Mouse (Mus musculus): ENCODE results near the gene Zfp933. TPM values are rescaled to one million over a fixed set of nuclear protein-coding genes. Genes with fewer than 3 reads are reported as not detected.
"Not testable (repeated sequence)": the region's sequence is repeated elsewhere in the genome, so short reads cannot be mapped to it uniquely, and the experiment has no call there.

The Zfp933 gene
- polyA plus RNA-seq, 1 experiment from 2014 or later: 4.8 TPM

GRCm38 (mm10) chr4:147866056-147866455, 17.9 kb upstream of the Zfp933 start:
- no peak for DNase-seq (ENCODE audit: low spot score)
- Histone ChIP-seq H3K27me3 (replicated peaks; ENCODE audit: insufficient read depth, low read length) (no peaks in the 10 kb centered on the region), H3K9ac (replicated peaks; ENCODE audit: low read depth) (no peak overlapping the region), H3K4me2 (replicated peaks; ENCODE audit: low read depth, low read length) (no peak overlapping the region), H3K27ac (ENCODE audit: low read length) (no peak overlapping the region), H3K4me3 (ENCODE audit: low read depth, low read length) (no peak overlapping the region), H3K36me3 (ENCODE audit: insufficient read depth, low read length) (peaks cover 17% of the 10 kb centered on the region), H3K4me1 (ENCODE audit: insufficient read depth, low read depth, low read length) (peaks cover 9% of the 10 kb centered on the region), H3K9me3 (ENCODE audit: low read length) (no peaks in the 10 kb centered on the region)
- ATAC-seq: no peak
- TF ChIP-seq CTCF (IDR thresholded peaks at IDR 0.05): no peak
- TF ChIP-seq EP300 (IDR thresholded peaks at IDR 0.05): no peak
- 99% methylated on average over 9 of the region's 9 CpGs for WGBS

- Histone ChIP-seq H3K4me3 (ENCODE audit: low read depth, low read length) (no peak overlapping the region), H3K36me3 (ENCODE audit: insufficient read depth, low read length) (peaks cover 20% of the 10 kb centered on the region)
- 93% methylated on average over 6 of the region's 6 CpGs for WGBS
Measured at GRCm38 (mm10) chr4:147865651-147866050, 17.5 kb upstream of the Zfp933 start.

DNA sequence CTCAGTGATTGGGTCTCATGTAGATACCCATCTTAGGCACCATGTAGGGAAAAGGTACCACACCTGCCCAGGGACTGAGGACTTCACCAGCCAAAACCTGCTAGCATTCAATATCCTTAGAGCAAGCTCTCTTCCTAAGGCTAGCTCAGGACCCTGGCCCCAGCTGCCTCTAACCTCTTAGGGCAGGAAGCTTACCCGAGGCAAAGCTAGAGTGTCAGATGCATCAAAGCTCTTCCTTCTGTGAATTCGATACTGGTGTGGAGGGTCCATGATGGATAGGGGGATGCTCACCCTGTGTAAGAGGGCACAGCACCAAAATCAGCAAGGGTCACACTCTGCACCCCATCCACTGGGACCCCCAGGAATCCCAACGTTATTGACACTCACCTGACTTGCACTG, 13.9 kb upstream of the Zfp933 start:
- Histone ChIP-seq H3K4me2 (replicated peaks; ENCODE audit: low read depth, low read length) (no peak overlapping the region), H3K9ac (replicated peaks; ENCODE audit: low read depth) (no peak overlapping the region), H3K9me3 (ENCODE audit: low read length) (no peaks in the 10 kb centered on the region), H3K36me3 (ENCODE audit: insufficient read depth, low read length) (peaks cover 20% of the 10 kb centered on the region), H3K27me3 (replicated peaks; ENCODE audit: insufficient read depth, low read length) (no peaks in the 10 kb centered on the region), H3K4me1 (ENCODE audit: insufficient read depth, low read depth, low read length) (no peaks in the 10 kb centered on the region), H3K4me3 (ENCODE audit: low read depth, low read length) (no peak overlapping the region), H3K27ac (ENCODE audit: low read length) (no peak overlapping the region)
- ATAC-seq (no peak), DNase-seq (ENCODE audit: low spot score) (no peak)
- WGBS: 82% methylated on average over 3 of the region's 3 CpGs
- TF ChIP-seq EP300 (IDR thresholded peaks at IDR 0.05) (no peak), CTCF (IDR thresholded peaks at IDR 0.05) (no peak)

More at GRCm38 (mm10) chr4:147865651-147866050, 17.5 kb upstream of the Zfp933 start:
- peaks cover 9% of the 10 kb centered on the region for H3K4me1 ChIP-seq (ENCODE audit: insufficient read depth, low read depth, low read length)
- no peak overlapping the region for H3K4me2 ChIP-seq (replicated peaks; ENCODE audit: low read depth, low read length)
- H3K9ac ChIP-seq (replicated peaks; ENCODE audit: low read depth): no peak overlapping the region
- H3K27ac ChIP-seq (ENCODE audit: low read length): no peak overlapping the region
- ATAC-seq (no peak), DNase-seq (ENCODE audit: low spot score) (no peak)
- TF ChIP-seq EP300 (IDR thresholded peaks at IDR 0.05): no peak
- no peak for TF ChIP-seq CTCF (IDR thresholded peaks at IDR 0.05)
- no peaks in the 10 kb centered on the region for H3K9me3 ChIP-seq (ENCODE audit: low read length)
- H3K27me3 ChIP-seq (replicated peaks; ENCODE audit: insufficient read depth, low read length): no peaks in the 10 kb centered on the region

- 85% methylated on average over 2 of the region's 2 CpGs for WGBS
- Histone ChIP-seq H3K27me3 (replicated peaks; ENCODE audit: insufficient read depth, low read length) (no peaks in the 10 kb centered on the region), H3K9ac (replicated peaks; ENCODE audit: low read depth) (no peak overlapping the region), H3K36me3 (ENCODE audit: insufficient read depth, low read length) (no peaks in the 10 kb centered on the region), H3K27ac (ENCODE audit: low read length) (no peak overlapping the region), H3K9me3 (ENCODE audit: low read length) (no peaks in the 10 kb centered on the region), H3K4me2 (replicated peaks; ENCODE audit: low read depth, low read length) (no peak overlapping the region), H3K4me1 (ENCODE audit: insufficient read depth, low read depth, low read length) (peaks cover 4% of the 10 kb centered on the region; the same call in 1 of the 2 replicates), H3K4me3 (ENCODE audit: low read depth, low read length) (no peak overlapping the region)
- TF ChIP-seq CTCF (IDR thresholded peaks at IDR 0.05) (no peak), EP300 (IDR thresholded peaks at IDR 0.05) (no peak)
- DNase-seq (ENCODE audit: low spot score): no peak
- no peak for ATAC-seq
Measured at GRCm38 (mm10) chr4:147850776-147851175, 2.6 kb upstream of the Zfp933 start.

DNA sequence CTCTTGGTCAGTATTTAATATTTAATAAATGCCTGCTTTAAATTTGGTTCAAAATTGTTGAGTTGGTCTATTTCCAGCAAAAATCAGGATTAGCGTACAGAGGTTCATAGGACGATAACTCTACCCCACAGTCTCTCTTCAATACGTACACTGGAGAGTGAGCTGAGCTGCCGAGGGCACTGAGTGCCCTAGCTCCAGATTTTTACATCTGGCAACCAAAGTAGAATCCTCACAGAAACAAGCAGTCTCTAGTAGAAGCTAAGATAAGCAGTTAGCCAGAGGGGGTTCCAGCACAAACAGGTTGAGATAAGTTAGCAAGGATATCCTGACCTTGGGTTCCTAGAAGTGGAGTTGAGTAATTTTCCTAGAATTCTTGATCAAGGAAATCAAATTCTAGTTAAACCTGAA, 422 bp upstream of the Zfp933 start:
- WGBS: 4% methylated on average over 4 of the region's 4 CpGs
- Histone ChIP-seq H3K4me3 (ENCODE audit: low read depth, low read length) (peak overlapping the region; percentile 91), H3K36me3 (ENCODE audit: insufficient read depth, low read length) (0 out of 2 replicates have a peak, but pooled peaks cover 2% of the 10 kb centered on the region), H3K9ac (replicated peaks; ENCODE audit: low read depth) (peak overlapping the region; percentile 60), H3K9me3 (ENCODE audit: low read length) (0 out of 2 replicates have a peak, but pooled peaks cover 3% of the 10 kb centered on the region), H3K27ac (ENCODE audit: low read length) (no peak overlapping the region), H3K27me3 (replicated peaks; ENCODE audit: insufficient read depth, low read length) (no peaks in the 10 kb centered on the region), H3K4me1 (ENCODE audit: insufficient read depth, low read depth, low read length) (peaks cover 4% of the 10 kb centered on the region; the same call in 1 of the 2 replicates), H3K4me2 (replicated peaks; ENCODE audit: low read depth, low read length) (peak overlapping the region; percentile 60)
- peak; percentile 72 for ATAC-seq
- TF ChIP-seq EP300 (IDR thresholded peaks at IDR 0.05) (no peak), CTCF (IDR thresholded peaks at IDR 0.05) (no peak)
- no peak for DNase-seq (ENCODE audit: low spot score)

- no peaks in the 10 kb centered on the region for H3K27me3 ChIP-seq (replicated peaks; ENCODE audit: insufficient read depth, low read length)
- peaks cover 4% of the 10 kb centered on the region; the same call in 1 of the 2 replicates for H3K4me1 ChIP-seq (ENCODE audit: insufficient read depth, low read depth, low read length)
- 0 out of 2 replicates have a peak, but pooled peaks cover 5% of the 10 kb centered on the region for H3K36me3 ChIP-seq (ENCODE audit: insufficient read depth, low read length)
- no peak for DNase-seq (ENCODE audit: low spot score)
- H3K4me3 ChIP-seq (ENCODE audit: low read depth, low read length): no peak overlapping the region
- no peak for ATAC-seq
- WGBS: 97% methylated on average over 3 of the region's 3 CpGs
- H3K4me2 ChIP-seq (replicated peaks; ENCODE audit: low read depth, low read length): no peak overlapping the region
- 0 out of 2 replicates have a peak, but pooled peaks cover 12% of the 10 kb centered on the region for H3K9me3 ChIP-seq (ENCODE audit: low read length)
- no peak overlapping the region for H3K9ac ChIP-seq (replicated peaks; ENCODE audit: low read depth)
- TF ChIP-seq EP300 (IDR thresholded peaks at IDR 0.05): no peak
- no peak for TF ChIP-seq CTCF (IDR thresholded peaks at IDR 0.05)
- H3K27ac ChIP-seq (ENCODE audit: low read length): no peak overlapping the region
Measured at GRCm38 (mm10) chr4:147842871-147843270, 5.3 kb downstream of the Zfp933 start.

GRCm38 (mm10) chr4:147839282-147839681, 8.9 kb downstream of the Zfp933 start:
- WGBS: 99% methylated on average over 17 of the region's 26 CpGs
- H3K27ac ChIP-seq (ENCODE audit: low read length); H3K9ac ChIP-seq (replicated peaks; ENCODE audit: low read depth); H3K27me3 ChIP-seq (replicated peaks; ENCODE audit: insufficient read depth, low read length); H3K36me3 ChIP-seq (ENCODE audit: insufficient read depth, low read length); H3K4me1 ChIP-seq (ENCODE audit: insufficient read depth, low read depth, low read length); H3K4me3 ChIP-seq (ENCODE audit: low read depth, low read length); DNase-seq (ENCODE audit: low spot score); H3K4me2 ChIP-seq (replicated peaks; ENCODE audit: low read depth, low read length); ATAC-seq: not testable (repeated sequence)
- H3K9me3 ChIP-seq (ENCODE audit: low read length): 0 out of 2 replicates have a peak, but pooled peaks cover 12% of the 10 kb centered on the region

Measured in lung, postnatal 0 days (tissue).